Mouse (Mus musculus): ENCODE measurements around the gene Wnt3a.

Wnt3a gene

GRCm38 (mm10) chr11:59260706-59261493 lies 29.7 kb downstream of the Wnt3a start:
- no peak for DNase-seq

- no peak for DNase-seq
Observed at GRCm38 (mm10) chr11:59259647-59260046, 30.9 kb downstream of the Wnt3a start.

GRCm38 (mm10) chr11:59248101-59248500 lies 42.5 kb downstream of the Wnt3a start:
- DNase-seq: no peak

- DNase-seq: no peak
Observed at GRCm38 (mm10) chr11:59243856-59244255, 46.7 kb downstream of the Wnt3a start.

GRCm38 (mm10) chr11:59241841-59242240 lies 48.7 kb downstream of the Wnt3a start:
- no peak for DNase-seq

GRCm38 (mm10) chr11:59239796-59240195 lies 50.8 kb downstream of the Wnt3a start:
- DNase-seq: no peak

- no peak for DNase-seq
Observed at GRCm38 (mm10) chr11:59239428-59239785, 51.1 kb downstream of the Wnt3a start.

- DNase-seq: peak; percentile 77
Observed at GRCm38 (mm10) chr11:59238525-59239427, 51.8 kb downstream of the Wnt3a start.

GRCm38 (mm10) chr11:59232797-59233196 lies 57.8 kb downstream of the Wnt3a start:
- no peak for DNase-seq

- DNase-seq: peak; percentile 81
Observed at GRCm38 (mm10) chr11:59230144-59230760, 60.3 kb downstream of the Wnt3a start.

- peak; percentile 98 for DNase-seq
Observed at GRCm38 (mm10) chr11:59228122-59228953, 62.2 kb downstream of the Wnt3a start, which contains the start of gene Arf1. TSS of gene Arf1 (minus strand) at chr11:59228270.

GRCm38 (mm10) chr11:59227604-59228121 lies 62.9 kb downstream of the Wnt3a start:
- peak; percentile 49 for DNase-seq

GRCm38 (mm10) chr11:59226787-59227603 lies 63.6 kb downstream of the Wnt3a start:
- DNase-seq: peak; percentile 67

- peak; percentile 25 for DNase-seq
Observed at GRCm38 (mm10) chr11:59226251-59226650, 64.3 kb downstream of the Wnt3a start.

GRCm38 (mm10) chr11:59225167-59225566 lies 65.4 kb downstream of the Wnt3a start:
- no peak for DNase-seq

GRCm38 (mm10) chr11:59224470-59224869 lies 66.1 kb downstream of the Wnt3a start:
- DNase-seq: no peak

- no peak for DNase-seq
Observed at GRCm38 (mm10) chr11:59224025-59224424, 66.5 kb downstream of the Wnt3a start.

GRCm38 (mm10) chr11:59222306-59222705 lies 68.2 kb downstream of the Wnt3a start:
- no peak for DNase-seq

- DNase-seq: no peak
Observed at GRCm38 (mm10) chr11:59221604-59222003, 68.9 kb downstream of the Wnt3a start.

GRCm38 (mm10) chr11:59219064-59219463 lies 71.5 kb downstream of the Wnt3a start:
- no peak for DNase-seq

- DNase-seq: peak; percentile 73
Observed at GRCm38 (mm10) chr11:59218389-59218998, 72.1 kb downstream of the Wnt3a start.

Data from kidney, adult 9 months (tissue).